Mouse (Mus musculus) heart, embryonic 11.5 days (tissue): Measurements from ENCODE around the gene Tkt. TPM values are rescaled to one million over a fixed set of nuclear protein-coding genes. Genes with fewer than 3 reads are reported as not detected.
A peak's percentile ranks its signal among the peaks of the same experiment; 100 is the strongest.

Experiments
- ATAC-seq: fragments of 200-750 bp; cut with Nextera tagmentation; replicated peaks from 2 replicates; pipeline ENCODE4 v1.8.0; 2017; ENCODE audit warnings: moderate library complexity; ENCODE audit not compliant: insufficient number of reproducible peaks, low FRiP score, low TSS enrichment
- H3K27ac ChIP-seq: fragments of 300-500 bp; sonication (generic); 2 replicates; pipeline ENCODE4 v1.5.1; 2014; ENCODE audit warnings: mild to moderate bottlenecking, low read depth, low read length
- H3K27me3 ChIP-seq: fragments of 300-500 bp; sonication (generic); 2 replicates; pipeline ENCODE4 v1.6.1; 2014; ENCODE audit warnings: mild to moderate bottlenecking, low read length, mixed read lengths; ENCODE audit not compliant: control insufficient read depth, insufficient read depth
- H3K36me3 ChIP-seq: fragments of 300-500 bp; sonication (generic); 2 replicates; pipeline ENCODE4 v1.6.1; 2014; ENCODE audit warnings: mild to moderate bottlenecking, low read length, moderate library complexity, mixed read lengths; ENCODE audit not compliant: control insufficient read depth, insufficient read depth
- H3K4me1 ChIP-seq: fragments of 300-500 bp; sonication (generic); 2 replicates; pipeline ENCODE4 v1.6.1; 2014; ENCODE audit warnings: low read length; ENCODE audit not compliant: control insufficient read depth, insufficient read depth
- H3K4me2 ChIP-seq: fragments of 300-500 bp; sonication (generic); 2 replicates; pipeline ENCODE4 v1.6.1; 2014; ENCODE audit warnings: mild to moderate bottlenecking, moderate library complexity
- H3K4me3 ChIP-seq: fragments of 300-500 bp; sonication (generic); 2 replicates; pipeline ENCODE4 v1.5.1; 2014; ENCODE audit warnings: low read depth, low read length
- H3K9ac ChIP-seq: fragments of 300-500 bp; sonication (generic); 2 replicates; pipeline ENCODE4 v1.6.1; 2014; ENCODE audit warnings: mild to moderate bottlenecking, low read depth, low read length, moderate library complexity
- H3K9me3 ChIP-seq: fragments of 300-500 bp; sonication (generic); replicated peaks from 2 replicates; pipeline ENCODE4 v1.6.1; 2016; ENCODE audit warnings: low read length; ENCODE audit not compliant: control insufficient read depth
- WGBS: fragments of 180-500 bp; shearing (Covaris S2); extraction: QIAGEN DNeasy Blood & Tissue Kit; methylation state at CpG from one replicate; pipeline ENCODE4 v1.1.7; 2014; ENCODE audit not compliant: insufficient replicate concordance; 5-methylcytosine and 5-hydroxymethylcytosine counted together
- polyA plus RNA-seq: library from polyadenylated mRNA; unstranded; fragments of >200 nt; fragmentation: Nextera tagmentation; extraction: Ambion mirVana; gene quantifications from 2 replicates; pipeline ENCODE4 v1.2.1, GENCODE M21; 2014

Gene Tkt
- polyA plus RNA-seq, 1 experiment from 2014 or later, result 38.6 TPM

DNA sequence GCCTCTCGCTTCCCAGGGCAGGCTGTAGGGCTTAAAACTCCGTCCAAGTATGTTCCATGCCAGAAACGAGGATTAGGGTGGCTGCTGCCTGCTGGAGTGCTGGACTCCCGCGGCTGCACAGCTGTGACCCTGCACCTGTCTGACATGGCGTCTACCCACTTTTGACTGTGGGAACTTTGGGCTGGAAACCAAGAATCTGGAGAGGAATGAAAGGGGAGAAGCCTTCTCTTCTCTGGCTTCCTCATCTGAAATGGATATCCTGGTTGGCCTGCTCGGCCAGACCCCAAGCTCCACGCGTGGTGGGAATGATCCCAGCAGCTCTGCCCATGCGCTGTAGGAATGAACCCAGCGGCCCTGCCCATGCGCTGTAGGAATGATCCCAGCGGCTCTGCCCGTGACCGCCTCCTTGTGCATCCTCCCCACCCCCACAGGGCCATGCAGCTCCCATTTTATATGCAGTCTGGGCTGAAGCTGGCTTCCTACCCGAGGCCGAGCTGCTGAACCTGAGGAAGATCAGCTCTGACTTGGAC is 11.2 kb downstream of the Tkt start:
- 92% methylated on average over 17 of the region's 17 CpGs for WGBS
- Histone ChIP-seq H3K4me1 (no peaks in the 10 kb centered on the region), H3K27me3 (no peaks in the 10 kb centered on the region), H3K9ac (no peak overlapping the region), H3K4me2 (no peak overlapping the region), H3K4me3 (no peak overlapping the region), H3K36me3 (peaks cover 23% of the 10 kb centered on the region), H3K9me3 (no peaks in the 10 kb centered on the region), H3K27ac (no peak overlapping the region)
- no peak for ATAC-seq

DNA sequence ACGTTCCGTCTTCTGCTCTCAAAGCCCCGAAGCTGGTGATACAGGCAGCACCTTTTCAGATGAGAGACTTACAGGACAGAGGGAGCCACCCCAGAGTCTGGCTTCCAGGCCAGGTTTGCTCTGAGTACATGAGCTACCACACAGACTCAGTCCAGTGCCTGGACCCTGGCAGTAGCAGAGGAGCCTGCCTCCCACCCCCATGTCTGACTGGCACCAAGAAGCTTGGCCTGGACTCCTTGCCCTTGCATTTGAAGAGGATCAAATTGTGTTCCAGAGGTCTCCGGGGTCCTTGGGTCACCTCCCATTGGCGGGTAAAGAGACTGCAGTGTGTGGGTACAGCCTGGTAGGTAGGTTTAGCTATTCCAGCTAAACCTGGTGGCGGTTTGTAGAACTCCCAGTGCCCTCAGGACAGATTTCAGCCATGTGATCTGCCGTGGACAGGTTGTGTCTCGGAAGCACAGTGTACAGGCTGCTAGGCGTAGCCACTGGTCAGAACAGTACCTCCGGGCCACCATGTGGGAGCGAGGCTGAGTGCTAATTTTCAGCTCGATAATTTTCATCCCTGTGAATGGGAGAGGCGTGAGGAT is 12.7 kb downstream of the Tkt start:
- Histone ChIP-seq H3K4me3 (no peak overlapping the region), H3K27ac (no peak overlapping the region), H3K36me3 (peaks cover 31% of the 10 kb centered on the region), H3K9me3 (no peaks in the 10 kb centered on the region), H3K9ac (no peak overlapping the region), H3K4me2 (no peak overlapping the region), H3K4me1 (no peaks in the 10 kb centered on the region; the same call in 1 of the 2 replicates), H3K27me3 (no peaks in the 10 kb centered on the region)
- no peak for ATAC-seq
- WGBS, result 92% methylated on average over 13 of the region's 13 CpGs

DNA sequence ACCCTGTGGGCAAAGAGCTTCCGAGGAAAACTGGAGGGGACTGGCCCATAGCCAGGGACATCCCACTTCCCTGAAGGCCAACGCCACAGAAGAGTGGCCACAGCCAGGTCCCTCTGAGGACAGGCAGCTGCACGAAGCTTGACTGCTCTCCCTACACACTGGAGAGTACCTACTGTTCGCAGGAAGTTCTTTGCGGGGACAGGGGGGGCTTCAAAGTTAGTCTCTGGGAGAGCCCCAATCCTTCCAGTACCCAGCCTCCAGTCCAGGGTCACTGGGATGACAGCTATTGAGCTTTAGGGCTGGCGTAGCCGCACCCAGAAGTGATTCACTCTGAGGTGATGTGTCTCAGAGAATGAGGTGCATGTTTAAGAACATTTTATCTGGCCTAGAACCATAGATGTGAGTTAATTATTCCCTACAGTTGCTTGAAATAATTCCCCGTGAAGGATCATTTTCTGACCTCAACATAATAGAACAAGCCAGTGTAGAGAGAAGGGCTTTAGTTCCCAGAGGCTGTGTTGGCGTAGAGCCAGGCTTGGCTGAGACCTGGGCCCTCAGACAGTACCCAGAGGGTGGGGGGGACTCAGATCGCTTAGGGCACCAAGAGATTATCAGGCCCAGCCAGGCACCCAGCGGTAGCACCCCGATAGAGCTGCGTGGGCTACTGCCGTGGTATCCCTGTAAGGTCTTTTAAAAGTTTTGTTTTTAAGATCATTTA is 13.5 kb downstream of the Tkt start:
- Histone ChIP-seq H3K36me3 (peaks cover 31% of the 10 kb centered on the region), H3K9ac (no peak overlapping the region), H3K4me2 (no peak overlapping the region), H3K27me3 (no peaks in the 10 kb centered on the region), H3K27ac (no peak overlapping the region), H3K9me3 (no peaks in the 10 kb centered on the region), H3K4me1 (no peaks in the 10 kb centered on the region; the same call in 1 of the 2 replicates), H3K4me3 (no peak overlapping the region)
- WGBS, result 82% methylated on average over 14 of the region's 14 CpGs
- ATAC-seq, result 0 out of 2 replicates have a peak, but pooled peaks have one; percentile 58

DNA sequence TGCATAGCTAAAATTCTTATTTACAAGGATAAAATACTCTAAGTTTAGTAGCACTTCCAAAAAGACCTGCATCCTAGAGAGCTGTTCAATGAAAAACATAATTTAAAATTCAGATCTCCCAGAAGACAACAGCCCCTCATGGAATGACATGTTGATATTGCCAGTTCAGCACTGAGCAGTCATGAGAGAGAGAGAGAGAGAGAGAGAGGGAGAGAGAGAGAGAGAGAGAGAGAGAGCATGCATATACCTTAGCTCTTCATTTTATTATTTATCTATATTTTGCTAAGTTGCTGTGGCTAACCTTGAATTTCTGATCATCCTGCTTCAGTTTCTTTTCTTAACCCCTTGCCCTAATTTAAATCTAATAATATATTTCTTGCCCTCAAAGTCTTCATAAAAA is 14.2 kb downstream of the Tkt start:
- H3K36me3 ChIP-seq, result peaks cover 34% of the 10 kb centered on the region
- no peak for ATAC-seq

DNA sequence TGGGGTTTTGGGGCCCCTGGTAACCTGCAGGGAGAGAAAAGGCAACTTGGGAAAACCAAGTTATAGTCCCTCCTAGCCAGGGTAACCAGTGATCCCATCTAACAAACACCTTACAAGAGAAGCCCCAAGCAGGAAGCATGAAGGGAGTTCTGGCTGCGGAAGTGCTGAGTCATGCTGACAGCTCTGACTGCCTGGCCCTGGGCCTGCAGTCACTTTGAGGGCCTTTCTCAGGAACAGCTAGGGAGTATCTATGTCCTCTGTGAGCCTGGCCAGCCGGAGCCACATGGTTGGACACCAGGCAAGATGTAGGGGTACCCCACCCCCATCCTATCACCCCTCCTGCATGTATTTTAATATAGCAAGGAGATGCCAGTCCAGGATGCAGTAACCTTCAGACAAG is 16.3 kb downstream of the Tkt start:
- WGBS, result 76% methylated on average over 2 of the region's 2 CpGs

More for the DNA sequence above, 14.2 kb downstream of the Tkt start:
- H3K4me2 ChIP-seq, result no peak overlapping the region
- no peaks in the 10 kb centered on the region for H3K27me3 ChIP-seq
- no peak overlapping the region for H3K9ac ChIP-seq
- no peaks in the 10 kb centered on the region; the same call in 1 of the 2 replicates for H3K4me1 ChIP-seq
- no peaks in the 10 kb centered on the region for H3K9me3 ChIP-seq
- H3K27ac ChIP-seq, result no peak overlapping the region
- H3K4me3 ChIP-seq, result no peak overlapping the region

DNA sequence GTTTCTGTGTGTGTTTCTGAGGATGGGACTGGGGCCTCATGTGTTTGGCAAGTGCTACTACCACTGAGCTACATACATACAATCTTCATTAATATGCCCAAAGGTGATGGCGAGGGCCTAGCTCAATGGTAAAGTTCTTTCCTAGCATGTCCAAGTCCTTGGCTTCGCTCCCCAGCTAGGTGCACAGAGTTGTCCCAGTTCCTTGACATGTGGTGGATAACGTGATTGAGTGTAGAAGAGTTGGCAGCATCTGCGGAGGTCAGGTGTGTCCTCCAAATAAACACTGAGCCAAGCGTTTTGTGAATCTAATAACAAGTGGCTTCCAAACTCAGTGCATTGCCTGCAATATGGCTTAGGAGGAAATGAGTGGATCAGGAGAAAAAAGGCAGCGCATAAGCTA is 18.2 kb downstream of the Tkt start:
- Histone ChIP-seq H3K4me1 (no peaks in the 10 kb centered on the region; the same call in 1 of the 2 replicates), H3K4me2 (no peak overlapping the region), H3K4me3 (no peak overlapping the region), H3K9ac (no peak overlapping the region), H3K9me3 (no peaks in the 10 kb centered on the region), H3K27me3 (no peaks in the 10 kb centered on the region), H3K27ac (no peak overlapping the region), H3K36me3 (peaks cover 46% of the 10 kb centered on the region)
- ATAC-seq, result no peak
- 89% methylated on average over 6 of the region's 6 CpGs for WGBS

More for the DNA sequence above, 16.3 kb downstream of the Tkt start:
- H3K4me1 ChIP-seq, result no peaks in the 10 kb centered on the region; the same call in 1 of the 2 replicates
- no peaks in the 10 kb centered on the region for H3K9me3 ChIP-seq
- no peak overlapping the region for H3K4me2 ChIP-seq
- H3K9ac ChIP-seq, result no peak overlapping the region
- no peak overlapping the region for H3K27ac ChIP-seq
- peaks cover 44% of the 10 kb centered on the region for H3K36me3 ChIP-seq
- H3K4me3 ChIP-seq, result no peak overlapping the region
- no peaks in the 10 kb centered on the region for H3K27me3 ChIP-seq
- ATAC-seq, result peak; percentile 44; the same call in 1 of the 2 replicates

DNA sequence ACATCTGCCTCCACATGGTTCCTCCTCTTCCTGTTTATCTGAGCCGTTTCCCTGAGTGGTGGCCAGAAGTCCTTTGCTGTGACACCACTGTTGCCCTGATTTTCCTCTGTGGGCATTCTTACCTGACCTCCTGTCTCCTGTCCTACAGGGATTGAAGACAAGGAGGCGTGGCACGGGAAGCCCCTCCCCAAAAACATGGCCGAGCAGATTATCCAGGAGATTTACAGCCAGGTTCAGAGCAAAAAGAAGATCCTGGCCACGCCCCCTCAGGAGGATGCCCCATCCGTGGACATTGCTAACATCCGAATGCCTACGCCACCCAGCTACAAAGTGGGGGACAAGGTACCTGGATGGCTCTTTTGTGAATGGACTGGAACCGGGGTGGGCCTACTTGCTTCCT is 19.9 kb downstream of the Tkt start:
- ATAC-seq, result no peak
- Histone ChIP-seq H3K4me2 (no peak overlapping the region), H3K36me3 (peaks cover 53% of the 10 kb centered on the region), H3K27ac (no peak overlapping the region), H3K9ac (no peak overlapping the region), H3K9me3 (no peaks in the 10 kb centered on the region), H3K4me1 (no peaks in the 10 kb centered on the region; the same call in 1 of the 2 replicates), H3K4me3 (no peak overlapping the region), H3K27me3 (no peaks in the 10 kb centered on the region)
- WGBS, result 89% methylated on average over 9 of the region's 9 CpGs

DNA sequence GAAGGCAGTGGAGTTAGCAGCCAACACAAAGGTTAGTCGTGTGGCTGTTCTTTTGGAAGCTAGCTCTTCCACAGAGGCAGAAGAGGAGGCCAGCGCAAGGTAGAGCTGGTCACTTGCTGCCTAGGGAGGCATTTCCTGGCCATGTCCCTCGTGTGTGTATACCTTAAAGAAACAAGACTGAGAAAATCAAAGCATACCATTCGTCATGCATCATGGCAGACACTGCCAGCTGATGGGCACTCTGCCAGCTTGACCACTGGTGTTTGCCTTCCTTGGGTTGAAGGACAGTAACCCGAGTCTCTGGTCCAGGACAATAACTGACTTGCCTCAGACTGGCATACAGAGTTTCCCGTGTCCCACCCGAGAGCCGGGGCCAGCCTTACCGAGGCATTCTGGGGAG is 22.1 kb downstream of the Tkt start:
- H3K36me3 ChIP-seq, result peaks cover 56% of the 10 kb centered on the region
- no peak overlapping the region for H3K9ac ChIP-seq
- no peak overlapping the region for H3K27ac ChIP-seq
- no peak overlapping the region for H3K4me3 ChIP-seq
- 83% methylated on average over 9 of the region's 9 CpGs for WGBS
- H3K4me2 ChIP-seq, result no peak overlapping the region
- no peak for ATAC-seq
- H3K27me3 ChIP-seq, result no peaks in the 10 kb centered on the region
- H3K9me3 ChIP-seq, result no peaks in the 10 kb centered on the region
- no peaks in the 10 kb centered on the region for H3K4me1 ChIP-seq
